Mouse (Mus musculus) limb, embryonic 15.5 days (tissue): ENCODE measurements around the gene Zdhhc1. TPM values are rescaled to one million over a fixed set of nuclear protein-coding genes. Genes with fewer than 3 reads are reported as not detected.
A peak's percentile ranks its signal among the peaks of the same experiment; 100 is the strongest.

Source experiments
- ATAC-seq: fragments of 200-750 bp; cut with Nextera tagmentation; 2 replicates; pipeline ENCODE4 v1.8.0; 2017; ENCODE audit warnings: low read depth, moderate TSS enrichment; ENCODE audit not compliant: insufficient number of reproducible peaks, low FRiP score, low TSS enrichment
- H3K27ac ChIP-seq: fragments of 300-500 bp; sonication (generic); 2 replicates; pipeline ENCODE4 v1.5.1; 2015; ENCODE audit warnings: moderate library complexity, mild to moderate bottlenecking, inconsistent platforms
- H3K27me3 ChIP-seq: fragments of 300-500 bp; sonication (generic); 2 replicates; pipeline ENCODE4 v1.6.1; 2015; ENCODE audit warnings: inconsistent platforms
- H3K36me3 ChIP-seq: fragments of 300-500 bp; sonication (generic); 2 replicates; pipeline ENCODE4 v1.6.1; 2015; ENCODE audit warnings: inconsistent platforms
- H3K4me1 ChIP-seq: fragments of 300-500 bp; sonication (generic); 2 replicates; pipeline ENCODE4 v1.6.1; 2015; ENCODE audit warnings: inconsistent platforms
- H3K4me2 ChIP-seq: fragments of 300-500 bp; sonication (generic); 2 replicates; pipeline ENCODE4 v1.6.1; 2015; ENCODE audit warnings: mild to moderate bottlenecking, inconsistent platforms
- H3K4me3 ChIP-seq: fragments of 300-500 bp; sonication (generic); 2 replicates; pipeline ENCODE4 v1.5.1; 2015; ENCODE audit warnings: mild to moderate bottlenecking, inconsistent platforms
- H3K9ac ChIP-seq: fragments of 300-500 bp; sonication (generic); 2 replicates; pipeline ENCODE4 v1.6.1; 2015; ENCODE audit warnings: inconsistent platforms
- H3K9me3 ChIP-seq: fragments of 300-500 bp; sonication (generic); 2 replicates; pipeline ENCODE4 v1.6.1; 2016; ENCODE audit warnings: inconsistent platforms
- WGBS: fragments of 180-500 bp; shearing (Covaris S2); methylation state at CpG from one replicate; pipeline ENCODE4 v1.1.7; 2015; 5-methylcytosine and 5-hydroxymethylcytosine counted together
- polyA plus RNA-seq: library from polyadenylated mRNA; unstranded; fragments of >200 nt; fragmentation: Nextera tagmentation; extraction: Ambion mirVana; gene quantifications from 2 replicates; pipeline ENCODE4 v1.2.1, GENCODE M21; 2015

Zdhhc1 gene
- polyA plus RNA-seq, 1 experiment from 2014 or later = 42.2 TPM

- H3K9ac ChIP-seq = no peak overlapping the region
- peaks cover 33% of the 10 kb centered on the region for H3K4me1 ChIP-seq
- no peak for ATAC-seq
These were observed 19.4 kb upstream of the Zdhhc1 start for GRCm38 (mm10) chr8:105516018-105516645.

GRCm38 (mm10) chr8:105514656-105515055 is 18.0 kb upstream of the Zdhhc1 start:
- WGBS = 65% methylated on average over 5 of the region's 5 CpGs
- H3K4me1 ChIP-seq = peaks cover 35% of the 10 kb centered on the region

More at GRCm38 (mm10) chr8:105516018-105516645, 19.4 kb upstream of the Zdhhc1 start:
- H3K4me2 ChIP-seq = peak overlapping the region; percentile 40
- no peaks in the 10 kb centered on the region for H3K9me3 ChIP-seq
- 13% methylated on average over 12 of the region's 12 CpGs for WGBS
- H3K4me3 ChIP-seq = no peak overlapping the region
- peaks cover 20% of the 10 kb centered on the region for H3K27me3 ChIP-seq
- no peaks in the 10 kb centered on the region for H3K36me3 ChIP-seq
- no peak overlapping the region for H3K27ac ChIP-seq

GRCm38 (mm10) chr8:105514194-105514593 is 17.5 kb upstream of the Zdhhc1 start:
- H3K36me3 ChIP-seq = no peaks in the 10 kb centered on the region
- 76% methylated on average over 6 of the region's 6 CpGs for WGBS
- no peak overlapping the region for H3K4me2 ChIP-seq
- H3K4me1 ChIP-seq = peaks cover 35% of the 10 kb centered on the region
- ATAC-seq = no peak
- no peak overlapping the region for H3K4me3 ChIP-seq
- no peak overlapping the region for H3K9ac ChIP-seq
- H3K9me3 ChIP-seq = no peaks in the 10 kb centered on the region
- peaks cover 20% of the 10 kb centered on the region for H3K27me3 ChIP-seq
- H3K27ac ChIP-seq = no peak overlapping the region

More at GRCm38 (mm10) chr8:105514656-105515055, 18.0 kb upstream of the Zdhhc1 start:
- H3K27ac ChIP-seq = no peak overlapping the region; the same call in 1 of the 2 replicates
- H3K4me3 ChIP-seq = no peak overlapping the region
- H3K27me3 ChIP-seq = peaks cover 20% of the 10 kb centered on the region
- no peaks in the 10 kb centered on the region for H3K36me3 ChIP-seq
- H3K9ac ChIP-seq = no peak overlapping the region
- no peak for ATAC-seq
- no peaks in the 10 kb centered on the region for H3K9me3 ChIP-seq
- H3K4me2 ChIP-seq = no peak overlapping the region

GRCm38 (mm10) chr8:105509997-105510735 is 13.5 kb upstream of the Zdhhc1 start:
- H3K36me3 ChIP-seq = no peaks in the 10 kb centered on the region
- no peaks in the 10 kb centered on the region for H3K9me3 ChIP-seq
- H3K4me1 ChIP-seq = peaks cover 20% of the 10 kb centered on the region
- H3K27me3 ChIP-seq = no peaks in the 10 kb centered on the region
- H3K9ac ChIP-seq = no peak overlapping the region
- 19% methylated on average over 12 of the region's 12 CpGs for WGBS
- no peak for ATAC-seq
- H3K4me2 ChIP-seq = no peak overlapping the region
- no peak overlapping the region for H3K4me3 ChIP-seq
- peak overlapping the region; percentile 38 for H3K27ac ChIP-seq

GRCm38 (mm10) chr8:105508758-105509157 is 12.1 kb upstream of the Zdhhc1 start:
- no peak overlapping the region for H3K4me2 ChIP-seq
- no peak overlapping the region for H3K9ac ChIP-seq
- H3K27ac ChIP-seq = 0 out of 2 replicates have a peak overlapping the region, but pooled peaks have one; percentile 33
- WGBS = 28% methylated on average over 1 of the region's 2 CpGs
- no peak for ATAC-seq
- no peaks in the 10 kb centered on the region for H3K27me3 ChIP-seq
- no peak overlapping the region for H3K4me3 ChIP-seq
- H3K9me3 ChIP-seq = no peaks in the 10 kb centered on the region
- peaks cover 20% of the 10 kb centered on the region for H3K4me1 ChIP-seq
- H3K36me3 ChIP-seq = no peaks in the 10 kb centered on the region

GRCm38 (mm10) chr8:105506977-105507376 is 10.3 kb upstream of the Zdhhc1 start:
- H3K9ac ChIP-seq = no peak overlapping the region
- no peak overlapping the region for H3K4me2 ChIP-seq
- no peak overlapping the region for H3K4me3 ChIP-seq
- ATAC-seq = no peak
- H3K36me3 ChIP-seq = no peaks in the 10 kb centered on the region
- H3K9me3 ChIP-seq = no peaks in the 10 kb centered on the region
- H3K4me1 ChIP-seq = peaks cover 20% of the 10 kb centered on the region
- WGBS = 58% methylated on average over 6 of the region's 6 CpGs
- no peaks in the 10 kb centered on the region for H3K27me3 ChIP-seq
- no peak overlapping the region for H3K27ac ChIP-seq

GRCm38 (mm10) chr8:105504617-105505016 is 7.9 kb upstream of the Zdhhc1 start:
- Histone ChIP-seq H3K4me3 (no peak overlapping the region), H3K9ac (no peak overlapping the region), H3K27ac (no peak overlapping the region), H3K4me2 (no peak overlapping the region), H3K9me3 (no peaks in the 10 kb centered on the region), H3K4me1 (peaks cover 14% of the 10 kb centered on the region), H3K27me3 (no peaks in the 10 kb centered on the region), H3K36me3 (no peaks in the 10 kb centered on the region)
- ATAC-seq = no peak
- WGBS = 92% methylated on average over 3 of the region's 3 CpGs

GRCm38 (mm10) chr8:105499787-105500186 is 3.1 kb upstream of the Zdhhc1 start:
- Histone ChIP-seq H3K4me1 (peaks cover 17% of the 10 kb centered on the region), H3K27ac (no peak overlapping the region), H3K9me3 (no peaks in the 10 kb centered on the region), H3K36me3 (no peaks in the 10 kb centered on the region), H3K9ac (no peak overlapping the region), H3K27me3 (no peaks in the 10 kb centered on the region), H3K4me3 (no peak overlapping the region), H3K4me2 (no peak overlapping the region)
- WGBS = 72% methylated on average over 12 of the region's 12 CpGs
- no peak for ATAC-seq

GRCm38 (mm10) chr8:105495350-105496302 is 1.1 kb downstream of the Zdhhc1 start:
- Histone ChIP-seq H3K27ac (peak overlapping the region; percentile 89; the same call in 1 of the 2 replicates), H3K9me3 (no peaks in the 10 kb centered on the region), H3K9ac (peak overlapping the region; percentile 91; the same call in 1 of the 2 replicates), H3K4me2 (peak overlapping the region; percentile 84), H3K36me3 (no peaks in the 10 kb centered on the region), H3K4me3 (peak overlapping the region; percentile 83), H3K27me3 (no peaks in the 10 kb centered on the region), H3K4me1 (peaks cover 21% of the 10 kb centered on the region)
- 33% methylated on average over 17 of the region's 17 CpGs for WGBS
- no peak for ATAC-seq

- Histone ChIP-seq H3K27me3 (no peaks in the 10 kb centered on the region), H3K36me3 (no peaks in the 10 kb centered on the region), H3K4me3 (no peak overlapping the region), H3K9ac (no peak overlapping the region), H3K9me3 (no peaks in the 10 kb centered on the region), H3K4me2 (no peak overlapping the region), H3K4me1 (peaks cover 21% of the 10 kb centered on the region), H3K27ac (no peak overlapping the region; the same call in 1 of the 2 replicates)
- ATAC-seq = no peak
- WGBS = 72% methylated on average over 3 of the region's 3 CpGs
These were observed 2.1 kb downstream of the Zdhhc1 start for GRCm38 (mm10) chr8:105494566-105494965.

- WGBS = 20% methylated on average over 3 of the region's 3 CpGs
- peaks cover 21% of the 10 kb centered on the region for H3K4me1 ChIP-seq
- no peaks in the 10 kb centered on the region for H3K36me3 ChIP-seq
- no peak overlapping the region for H3K4me2 ChIP-seq
- H3K27ac ChIP-seq = no peak overlapping the region
- H3K9me3 ChIP-seq = no peaks in the 10 kb centered on the region
- ATAC-seq = no peak
- no peak overlapping the region for H3K4me3 ChIP-seq
- no peaks in the 10 kb centered on the region for H3K27me3 ChIP-seq
- no peak overlapping the region for H3K9ac ChIP-seq
These were observed 3.2 kb downstream of the Zdhhc1 start for GRCm38 (mm10) chr8:105493495-105493894.
